Mouse (Mus musculus): Measurements from ENCODE around the gene Cadps2.

Gene Cadps2

DNA sequence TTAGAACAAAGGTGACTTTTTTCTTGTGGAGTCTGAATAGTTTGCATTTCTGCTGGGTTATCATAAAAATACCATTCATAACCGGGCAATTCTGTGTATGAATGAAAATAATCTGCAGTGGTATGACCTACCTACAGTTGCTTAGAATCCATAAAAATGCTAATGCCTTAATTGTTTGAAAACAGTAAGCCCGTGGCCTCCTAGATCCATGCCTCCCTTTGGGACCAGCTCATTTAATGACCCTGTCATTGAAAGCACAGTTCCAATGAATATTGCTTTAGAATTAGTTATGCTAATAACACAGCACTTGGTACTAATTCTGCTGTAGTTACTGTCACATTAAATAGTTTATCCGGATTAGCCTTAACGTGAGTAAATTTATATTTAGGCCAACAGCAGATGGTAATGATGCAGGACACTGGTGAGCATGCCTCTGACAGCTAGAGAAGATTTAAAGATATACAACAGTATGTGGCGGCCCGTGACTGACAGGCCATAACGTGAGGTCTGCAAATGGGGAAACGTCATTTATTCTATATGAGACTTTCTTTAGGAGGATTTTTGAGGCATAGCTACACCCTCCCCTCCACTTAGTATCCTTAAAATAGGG is 477.3 kb downstream of the Cadps2 start:
- no peak for DNase-seq (ENCODE audit: low read depth, low spot score)

DNA sequence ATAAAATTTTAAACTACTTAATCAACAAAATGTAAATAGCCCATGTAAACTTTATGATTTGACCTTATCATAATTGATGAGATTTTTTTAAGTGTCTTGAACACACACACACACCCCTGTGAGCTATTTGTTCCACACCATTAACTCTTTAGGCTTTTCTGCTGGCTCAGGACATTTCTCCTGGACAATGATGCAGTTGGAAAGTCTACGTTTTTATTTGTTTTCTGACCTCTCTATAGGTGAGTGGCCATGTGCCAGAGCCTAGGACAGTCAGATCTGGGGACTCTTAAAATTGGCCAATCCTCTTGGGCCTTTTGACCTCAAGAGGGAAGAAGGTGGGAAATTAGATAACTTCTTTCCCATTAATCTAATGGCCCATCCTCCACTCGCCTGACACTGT is 478.6 kb downstream of the Cadps2 start:
- no peak for DNase-seq (ENCODE audit: low read depth, low spot score)

- DNase-seq (ENCODE audit: low read depth, low spot score), result peak; percentile 82
Measured at GRCm38 (mm10) chr6:23356141-23356540, 483.1 kb downstream of the Cadps2 start.

GRCm38 (mm10) chr6:23353480-23353879 is 485.7 kb downstream of the Cadps2 start:
- DNase-seq (ENCODE audit: low read depth, low spot score), result peak; percentile 7

GRCm38 (mm10) chr6:23337411-23338063 is 501.7 kb downstream of the Cadps2 start:
- DNase-seq (ENCODE audit: low read depth, low spot score), result no peak

GRCm38 (mm10) chr6:23314945-23315344 is 524.3 kb downstream of the Cadps2 start:
- DNase-seq (ENCODE audit: low read depth, low spot score), result no peak

DNA sequence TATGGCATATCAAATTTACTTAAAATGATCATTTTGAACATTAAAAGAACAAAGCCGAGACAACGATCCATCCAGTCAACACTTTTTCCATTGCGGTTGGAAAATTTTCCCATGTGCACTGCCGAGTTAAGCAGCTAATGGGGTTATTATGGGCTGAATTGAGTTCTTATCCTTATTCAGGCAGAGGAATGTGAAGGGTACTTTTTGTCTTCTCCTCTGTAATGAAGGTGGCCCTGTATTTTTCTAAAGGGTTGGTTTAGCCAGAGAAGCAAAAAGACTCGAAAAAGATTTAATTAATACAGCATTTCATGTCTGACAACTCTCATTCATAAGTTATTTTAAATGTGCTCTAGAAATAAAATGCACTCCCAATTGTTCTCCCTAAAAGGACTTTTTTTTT is 524.9 kb downstream of the Cadps2 start:
- no peak for DNase-seq (ENCODE audit: low read depth, low spot score)

DNA sequence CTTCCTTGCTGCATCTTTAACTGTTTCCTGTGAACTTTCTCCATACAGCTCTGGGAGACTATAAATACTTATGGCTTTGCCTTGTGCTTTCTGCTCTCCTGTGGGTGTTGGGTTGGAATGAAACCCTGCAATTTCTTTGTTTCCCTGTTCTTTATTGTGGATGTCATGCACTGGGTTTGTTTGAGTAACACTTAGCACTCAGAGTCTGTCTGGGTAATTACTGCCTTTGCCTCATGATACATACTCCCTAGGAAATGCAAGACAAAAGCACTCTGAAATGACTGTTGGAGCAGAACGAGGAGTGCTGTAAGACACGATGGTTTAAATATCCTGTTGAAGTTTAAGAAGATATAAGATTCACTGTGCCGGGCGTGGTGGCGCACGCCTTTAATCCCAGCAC is 533.2 kb downstream of the Cadps2 start:
- DNase-seq (ENCODE audit: low read depth, low spot score), result no peak

GRCm38 (mm10) chr6:23298596-23298995 is 540.6 kb downstream of the Cadps2 start:
- DNase-seq (ENCODE audit: low read depth, low spot score), result no peak

DNA sequence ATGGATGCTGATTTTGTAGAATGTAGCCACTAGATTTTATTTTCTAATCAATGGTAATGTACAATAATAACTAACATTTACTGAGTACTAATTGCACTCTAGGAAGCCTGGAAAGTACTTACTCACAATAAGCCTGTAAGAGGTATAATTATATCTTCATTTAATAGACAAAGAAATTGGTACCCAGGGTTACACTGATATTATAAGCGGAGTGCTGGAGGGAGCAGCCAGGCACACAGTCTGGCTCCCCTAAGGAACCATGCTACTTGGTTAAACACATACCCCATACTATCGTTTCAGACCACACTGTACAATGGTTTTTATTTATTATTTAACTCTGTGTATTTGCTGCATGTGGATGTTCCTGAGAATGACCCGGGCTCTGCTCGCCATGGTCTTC is 544.5 kb downstream of the Cadps2 start:
- no peak for DNase-seq (ENCODE audit: low read depth, low spot score)

DNA sequence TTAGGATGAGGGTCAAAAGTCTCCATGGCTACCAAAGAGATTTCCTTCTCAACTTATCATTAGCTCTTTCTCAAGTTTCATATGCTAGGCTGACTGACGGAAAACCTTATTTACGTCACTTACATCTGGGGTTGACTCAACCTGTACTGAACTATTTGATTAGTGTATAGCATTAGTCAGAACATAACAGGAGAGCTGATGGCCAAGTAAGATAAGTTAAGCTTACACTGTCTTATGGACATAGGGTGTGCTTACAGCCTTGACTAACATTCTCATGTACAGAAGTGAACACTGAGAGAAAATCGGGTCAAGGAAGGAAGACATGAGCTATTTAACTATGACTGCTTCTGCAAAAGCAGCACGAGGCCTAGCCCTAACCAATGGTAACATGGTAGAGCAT is 550.5 kb downstream of the Cadps2 start:
- no peak for DNase-seq (ENCODE audit: low read depth, low spot score)

- no peak for DNase-seq (ENCODE audit: low read depth, low spot score)
Measured at GRCm38 (mm10) chr6:23281514-23281820, 557.8 kb downstream of the Cadps2 start.

DNA sequence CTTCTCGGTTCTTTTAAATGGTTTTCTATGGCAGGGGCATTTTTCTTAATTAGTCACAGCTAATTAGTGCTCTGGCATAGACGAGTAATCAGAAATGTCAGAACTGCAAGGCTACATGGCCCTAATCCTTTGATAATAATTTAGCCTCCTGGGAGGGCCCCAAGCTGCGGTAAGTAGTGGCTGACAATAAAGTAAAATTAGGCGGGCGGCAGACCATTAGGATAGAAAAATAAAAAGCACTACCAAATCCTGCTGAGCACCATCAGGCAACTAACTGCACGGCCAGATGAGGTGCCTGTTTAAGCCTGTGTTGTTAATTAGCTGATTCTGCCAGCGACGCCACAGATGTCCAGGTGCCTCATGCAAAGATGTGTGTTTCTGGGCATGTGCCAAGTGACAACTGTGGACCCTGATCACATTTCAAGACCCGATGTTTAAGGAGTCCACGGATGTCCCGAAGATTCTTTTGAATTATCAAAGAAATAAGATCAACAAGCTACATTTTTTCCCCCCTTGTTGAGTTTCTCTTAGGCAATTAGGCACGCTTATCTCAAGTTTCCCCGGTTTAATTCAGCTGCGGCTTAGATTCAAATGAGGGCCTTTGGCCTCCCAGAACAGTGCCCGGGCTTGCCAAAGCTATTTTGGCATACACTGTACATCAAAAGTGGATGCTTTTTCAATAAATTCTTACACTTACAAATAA is 558.3 kb downstream of the Cadps2 start:
- no peak for DNase-seq (ENCODE audit: low read depth, low spot score)

GRCm38 (mm10) chr6:23273483-23273882 is 565.7 kb downstream of the Cadps2 start:
- no peak for DNase-seq (ENCODE audit: low read depth, low spot score)

DNA sequence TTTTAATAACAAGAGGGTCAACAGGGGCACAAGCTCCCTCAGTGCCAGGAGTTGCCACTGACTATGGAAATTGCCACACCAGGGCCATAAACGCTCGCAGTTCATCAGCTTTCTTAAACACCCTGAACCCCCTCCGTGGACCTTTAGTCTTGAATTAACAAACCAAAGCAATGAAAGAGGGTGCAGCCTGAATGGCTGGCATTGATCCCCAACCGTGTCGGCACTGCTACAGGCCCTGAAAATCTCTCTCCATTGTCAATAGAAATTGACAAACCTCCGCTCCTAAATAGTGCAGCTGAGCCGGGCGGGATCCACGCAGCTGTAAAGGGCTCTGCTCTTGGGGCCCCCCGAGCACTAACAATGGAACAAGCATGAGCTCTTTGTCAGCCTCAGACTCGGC is 566.2 kb downstream of the Cadps2 start:
- peak; percentile 50 for DNase-seq (ENCODE audit: low read depth, low spot score)

GRCm38 (mm10) chr6:23272542-23272941 is 566.7 kb downstream of the Cadps2 start:
- DNase-seq (ENCODE audit: low read depth, low spot score), result no peak

DNA sequence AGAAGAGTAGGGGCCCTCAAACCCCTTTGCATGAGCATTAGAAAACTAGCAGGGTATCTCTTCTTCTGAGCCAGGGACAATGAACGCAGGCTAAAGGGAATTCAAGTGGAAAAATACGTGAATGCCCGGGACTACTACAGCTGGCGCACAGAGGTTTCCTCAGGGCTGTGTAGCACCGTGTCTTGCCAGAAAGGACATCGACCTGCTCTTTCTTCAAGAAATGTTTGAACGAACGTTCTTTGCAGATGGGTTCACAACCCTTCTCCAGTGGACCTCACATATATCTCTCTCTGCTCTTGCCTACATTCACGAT is 578.5 kb downstream of the Cadps2 start:
- peak; percentile 40 for DNase-seq (ENCODE audit: low read depth, low spot score)

GRCm38 (mm10) chr6:23260016-23260737 is 579.0 kb downstream of the Cadps2 start:
- no peak for DNase-seq (ENCODE audit: low read depth, low spot score)

- no peak for DNase-seq (ENCODE audit: low read depth, low spot score)
Measured at GRCm38 (mm10) chr6:23257981-23258380, 581.2 kb downstream of the Cadps2 start.

DNA sequence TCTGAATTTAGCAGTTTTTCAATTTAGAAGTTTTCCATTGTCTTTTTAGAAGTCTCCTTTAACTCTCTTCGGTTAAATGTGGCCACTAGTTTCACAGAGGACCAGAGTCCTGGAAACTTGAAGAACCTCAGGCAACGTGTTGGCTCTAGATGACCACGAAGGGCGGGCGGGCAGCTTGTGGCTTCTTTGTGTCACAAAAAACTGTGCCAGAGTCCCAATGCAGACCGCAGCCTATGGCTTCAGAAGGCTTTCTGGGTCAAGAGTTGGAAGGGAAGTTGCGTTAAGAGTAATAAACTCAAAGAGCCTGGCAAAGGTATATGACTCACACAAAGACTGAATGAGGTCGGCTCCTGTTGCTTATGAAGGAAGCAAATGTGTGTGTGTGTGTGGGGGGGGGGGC is 584.1 kb downstream of the Cadps2 start:
- DNase-seq (ENCODE audit: low read depth, low spot score), result no peak

DNA sequence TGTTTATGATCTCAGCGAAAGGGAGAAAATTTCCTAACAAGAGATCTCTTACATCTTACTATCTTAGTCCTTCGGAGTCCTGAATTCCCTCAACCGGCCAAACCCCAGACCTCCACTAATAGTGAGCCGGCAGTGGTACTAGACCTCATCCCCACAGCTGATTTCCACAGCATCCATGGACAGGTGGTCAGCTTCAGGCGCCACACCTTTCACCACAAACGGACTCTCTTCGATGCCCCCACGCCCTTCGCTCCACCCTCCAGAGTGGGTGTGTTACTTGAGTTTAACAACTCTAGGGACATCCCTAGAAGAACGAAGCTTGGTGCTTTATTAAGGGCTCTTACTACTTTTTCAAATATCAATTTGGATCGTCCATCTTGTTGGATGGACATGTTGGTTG is 584.6 kb downstream of the Cadps2 start:
- no peak for DNase-seq (ENCODE audit: low read depth, low spot score)

DNA sequence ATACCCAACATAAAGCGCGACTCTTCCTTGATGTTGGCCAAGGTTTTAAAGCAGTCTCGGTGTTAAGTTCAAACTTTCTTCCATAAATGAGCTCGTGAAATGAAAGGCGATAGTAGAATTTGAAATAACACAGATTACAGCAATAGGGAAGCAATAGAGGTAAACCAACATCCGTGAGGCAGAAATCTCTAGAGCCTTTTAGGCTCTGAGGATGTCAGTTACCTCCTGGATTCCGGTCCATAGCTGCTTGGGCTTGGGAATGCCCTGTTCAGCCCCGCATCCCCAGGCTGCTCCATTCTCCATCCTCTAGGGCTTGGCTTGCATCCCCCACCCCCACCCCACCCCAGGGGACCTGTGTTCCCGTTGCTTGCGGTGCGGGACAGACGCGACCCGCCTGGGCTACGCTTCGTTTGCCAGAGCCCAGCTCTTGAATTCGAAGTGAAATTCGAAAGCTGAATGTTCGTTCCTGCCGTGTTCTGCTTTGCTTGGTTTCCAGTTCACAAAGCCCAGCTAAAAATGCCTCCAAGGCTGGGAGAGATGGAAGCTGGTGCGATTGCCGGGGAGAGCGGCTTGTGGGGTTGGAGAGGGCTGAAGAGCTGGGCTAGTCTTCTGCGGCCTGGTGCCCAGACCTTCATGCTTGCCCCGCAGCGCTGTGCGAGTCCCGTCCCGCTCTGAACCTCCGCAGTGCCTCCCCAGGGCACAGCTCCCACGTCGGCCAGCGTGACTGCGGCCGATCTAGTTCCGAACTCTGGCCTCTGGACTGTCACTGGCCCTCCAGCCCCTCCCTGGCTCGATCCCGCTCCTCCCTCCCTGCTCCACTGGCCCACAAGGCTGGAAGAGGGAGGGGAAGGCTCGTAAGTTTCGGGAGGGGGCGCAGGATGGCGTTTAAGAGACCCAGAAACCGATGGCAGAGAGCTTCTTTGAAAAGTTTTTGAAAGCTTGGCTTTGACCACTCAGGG is 585.6 kb downstream of the Cadps2 start:
- peak; percentile 37 for DNase-seq (ENCODE audit: low read depth, low spot score)

Measured in R1 (cell line).